Mouse (Mus musculus) naive thymus-derived CD4-positive, alpha-beta T cell, adult 5 months (primary cell): Measurements from ENCODE around the gene Olfr888. TPM values are rescaled to one million over a fixed set of nuclear protein-coding genes. Genes with fewer than 3 reads are reported as not detected.

ENCODE experiments used
- polyA plus RNA-seq: library from polyadenylated mRNA; unstranded; fragments of 100-300 nt; shearing (Covaris generic); gene quantifications from one replicate; pipeline ENCODE4 v1.2.1, GENCODE M21; 2017

Gene Olfr888
- polyA plus RNA-seq, result not detected

GRCm38 (mm10) chr9:38107828-38108227 lies at the start of gene Olfr888:
Gene Olfr888, plus strand, starts transcription at chr9:38108128.

GRCm38 (mm10) chr9:38061022-38061421 lies 46.9 kb upstream of the Olfr888 start, which contains the start of gene Olfr885:
Gene Olfr885, plus strand, starts transcription at chr9:38061322.

DNA sequence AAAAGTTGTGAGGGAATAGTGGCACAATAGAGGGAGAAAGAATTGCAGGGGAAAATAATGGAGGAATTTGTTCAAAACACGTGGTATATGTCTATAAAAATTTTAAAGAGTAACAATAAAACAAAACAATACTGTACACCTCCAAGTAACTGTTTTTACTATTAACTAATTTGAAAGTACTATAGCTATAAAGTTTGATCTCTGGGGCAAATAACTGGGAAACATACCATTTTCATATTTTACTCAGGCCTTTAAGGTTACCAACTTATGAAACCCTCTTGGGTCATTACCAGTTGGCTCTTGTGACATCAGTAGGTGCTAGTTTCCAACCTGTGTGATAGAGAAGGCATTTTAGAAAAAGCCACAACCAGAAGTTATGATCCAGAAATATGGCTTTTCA lies 24.2 kb upstream of the Olfr888 start, which contains the start of gene Olfr887:
Gene Olfr887 (plus strand): TSS at position 301 of the 400 bp plus-strand sequence.

DNA sequence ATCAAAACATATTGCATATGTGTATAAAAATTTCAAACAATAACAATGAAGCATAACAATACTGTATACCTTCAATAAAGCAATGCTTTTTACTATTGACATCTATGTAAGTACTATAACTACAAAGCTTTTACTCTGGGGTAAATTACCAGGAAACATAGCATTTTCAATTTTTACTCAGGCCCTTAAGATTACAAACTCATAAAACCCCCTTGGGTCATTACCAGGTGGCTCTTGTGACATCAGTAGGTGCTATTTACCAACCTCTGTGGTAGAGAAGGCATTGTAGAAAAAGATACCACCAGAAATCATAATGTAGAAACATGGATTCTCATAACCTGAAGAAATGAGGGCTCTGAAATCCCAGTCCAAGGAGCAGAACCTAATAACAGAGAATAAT lies 7.0 kb downstream of the Olfr888 start, which contains the start of gene Olfr889:
Gene Olfr889 (plus strand): TSS at position 301 of the 400 bp plus-strand sequence.

DNA sequence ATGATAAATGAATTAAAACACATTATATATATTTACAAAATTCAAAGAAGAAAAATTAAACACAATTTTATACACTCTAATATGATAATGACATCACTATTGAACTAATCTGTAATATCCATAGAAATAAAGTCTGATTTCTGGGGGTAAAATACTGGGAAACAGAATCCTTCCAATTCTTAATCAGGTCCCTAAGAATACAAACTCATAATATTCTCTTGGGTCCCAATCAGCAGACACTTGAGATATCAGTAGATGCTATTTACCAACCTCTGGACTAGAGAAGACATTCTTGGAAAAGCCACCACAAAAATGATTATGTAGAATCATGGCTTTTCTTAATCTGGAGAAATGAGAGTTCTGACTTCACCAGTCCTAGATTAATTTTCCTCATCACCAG lies 34.3 kb downstream of the Olfr888 start, which contains the start of gene Olfr890:
Gene Olfr890 (plus strand): TSS at position 301 of the 400 bp plus-strand sequence.

Other genes starting within 250 kb of the Olfr888 start
- gene Olfr145, start 211.4 kb upstream of the Olfr888 start, polyA plus RNA-seq, result not detected
- 0.34 TPM for gene Olfr878, start 190.3 kb upstream of the Olfr888 start, polyA plus RNA-seq
- 0.16 TPM for gene Olfr881, start 116.3 kb upstream of the Olfr888 start, polyA plus RNA-seq
- not detected for gene Olfr883, start 82.3 kb upstream of the Olfr888 start, polyA plus RNA-seq
- gene Olfr884, start 61.6 kb upstream of the Olfr888 start, polyA plus RNA-seq, result not detected
- not detected for gene Olfr885, start 46.8 kb upstream of the Olfr888 start, polyA plus RNA-seq
- gene Olfr887, start 24.1 kb upstream of the Olfr888 start, polyA plus RNA-seq, result 0.07 TPM
- gene Olfr889, start 7.1 kb downstream of the Olfr888 start, polyA plus RNA-seq, result not detected
- 0.39 TPM for gene Olfr890, start 34.4 kb downstream of the Olfr888 start, polyA plus RNA-seq
- gene Olfr891, start 72.7 kb downstream of the Olfr888 start, polyA plus RNA-seq, result not detected
- gene Olfr893, start 100.2 kb downstream of the Olfr888 start, polyA plus RNA-seq, result not detected
- gene Olfr894, start 109.9 kb downstream of the Olfr888 start, polyA plus RNA-seq, result not detected
- not detected for gene Olfr143, start 144.6 kb downstream of the Olfr888 start, polyA plus RNA-seq
- gene Olfr895, start 159.7 kb downstream of the Olfr888 start, polyA plus RNA-seq, result not detected
- not detected for gene Olfr896-ps1, start 183.0 kb downstream of the Olfr888 start, polyA plus RNA-seq
- gene Olfr25, start 220.9 kb downstream of the Olfr888 start, polyA plus RNA-seq, result not detected
- not detected for gene Olfr898, start 240.3 kb downstream of the Olfr888 start, polyA plus RNA-seq